Mouse (Mus musculus) megakaryocyte, embryonic 14.5 days (primary cell): Measurements from ENCODE around the gene Glipr2.

Experiments
- FLI1 ChIP-seq: IDR thresholded peaks from 2 replicates; pipeline ENCODE4 v1.6.1; 2012; ENCODE audit warnings: low read length, inconsistent platforms, mixed read lengths
- GATA1 ChIP-seq: IDR thresholded peaks from 3 replicates; pipeline ENCODE4 v1.6.1; 2012; ENCODE audit warnings: mixed read lengths, low read length, inconsistent platforms, borderline replicate concordance

- TF ChIP-seq GATA1 (no peak), FLI1 (no peak)
These were observed 25.3 kb upstream of the Glipr2 start for GRCm38 (mm10) chr4:43931877-43932276.
